Mouse (Mus musculus) stomach, postnatal 0 days (tissue): ENCODE results near the gene Prss1.
"Not testable (repeated sequence)": the region's sequence is repeated elsewhere in the genome, so short reads cannot be mapped to it uniquely, and the experiment has no call there.

Experiments used
- CTCF ChIP-seq: IDR thresholded peaks from 2 replicates; pipeline ENCODE4 v1.5.1; 2016; ENCODE audit warnings: antibody characterized with exemption, low read depth, mild to moderate bottlenecking, moderate library complexity
- EP300 ChIP-seq: optimal IDR thresholded peaks from 2 replicates; pipeline ENCODE3; 2016; ENCODE audit warnings: antibody characterized with exemption

- TF ChIP-seq EP300, CTCF: not testable (repeated sequence)
Measured at GRCm38 (mm10) chr6:41442261-41442660, 16.5 kb upstream of the Prss1 start.
